Mouse (Mus musculus): ENCODE measurements around the gene Rcsd1.

DNA sequence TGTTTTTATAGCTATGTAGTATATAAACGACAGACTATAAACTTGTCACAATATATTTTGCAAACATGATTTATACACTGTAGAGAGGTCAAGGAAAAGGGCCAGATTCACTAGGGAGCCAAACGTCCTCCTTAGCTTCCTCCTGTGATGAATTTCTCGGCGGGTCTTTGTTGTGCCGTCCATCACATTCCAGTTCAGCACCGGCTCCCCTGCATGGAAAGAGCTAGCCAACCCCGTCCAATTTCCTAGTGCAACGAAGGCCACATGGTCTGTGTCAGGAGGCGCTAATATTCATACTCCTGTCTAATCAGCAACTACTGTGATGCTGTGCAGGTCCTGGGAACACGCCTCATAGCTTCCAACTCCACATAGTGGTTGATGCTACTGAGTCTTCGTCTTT is 38.5 kb upstream of the Rcsd1 start:
- TF ChIP-seq CTCF (IDR thresholded peaks at IDR 0.05; ENCODE audit: low read depth, low read length) (no peak), POLR2A (IDR thresholded peaks at IDR 0.05; ENCODE audit: extremely low read depth, insufficient read depth, low read length) (no peak)
